Mouse (Mus musculus): ENCODE results near the gene Polr2c.
"Not testable (repeated sequence)": the region's sequence is repeated elsewhere in the genome, so short reads cannot be mapped to it uniquely, and the experiment has no call there.

Gene Polr2c

GRCm38 (mm10) chr8:94857346-94858173, at the start of gene Polr2c:
Gene Polr2c (plus strand): TSS chr8:94857450.
- DNase-seq, result peak; percentile 93

GRCm38 (mm10) chr8:94807506-94807905, 49.7 kb upstream of the Polr2c start:
- no peak for DNase-seq

- no peak for DNase-seq
Measured at GRCm38 (mm10) chr8:94808372-94808771, 48.9 kb upstream of the Polr2c start.

- no peak for DNase-seq
Measured at GRCm38 (mm10) chr8:94810153-94810552, 47.1 kb upstream of the Polr2c start, which contains the start of gene Ccl17. Gene Ccl17 (plus strand): TSS chr8:94810453.

GRCm38 (mm10) chr8:94810855-94811254, 46.4 kb upstream of the Polr2c start:
- DNase-seq, result no peak

- no peak for DNase-seq
Measured at GRCm38 (mm10) chr8:94811654-94812053, 45.6 kb upstream of the Polr2c start.

GRCm38 (mm10) chr8:94812645-94813098, 44.6 kb upstream of the Polr2c start:
- DNase-seq, result peak; percentile 90

- peak; percentile 47 for DNase-seq
Measured at GRCm38 (mm10) chr8:94814556-94814955, 42.7 kb upstream of the Polr2c start.

GRCm38 (mm10) chr8:94817933-94818332, 39.3 kb upstream of the Polr2c start:
- DNase-seq, result no peak

- DNase-seq, result no peak
Measured at GRCm38 (mm10) chr8:94819671-94820179, 37.5 kb upstream of the Polr2c start.

GRCm38 (mm10) chr8:94820553-94820952, 36.7 kb upstream of the Polr2c start:
- DNase-seq, result no peak

GRCm38 (mm10) chr8:94821381-94821780, 35.9 kb upstream of the Polr2c start:
- DNase-seq, result no peak

GRCm38 (mm10) chr8:94822637-94823560, 34.4 kb upstream of the Polr2c start:
- peak; percentile 79 for DNase-seq

GRCm38 (mm10) chr8:94825170-94825569, 32.1 kb upstream of the Polr2c start:
- DNase-seq, result no peak

- DNase-seq, result no peak
Measured at GRCm38 (mm10) chr8:94826210-94826609, 31.0 kb upstream of the Polr2c start.

- DNase-seq, result no peak
Measured at GRCm38 (mm10) chr8:94828284-94828683, 29.0 kb upstream of the Polr2c start.

GRCm38 (mm10) chr8:94833901-94834405, 23.3 kb upstream of the Polr2c start:
- DNase-seq, result not testable (repeated sequence)

GRCm38 (mm10) chr8:94835751-94836150, 21.5 kb upstream of the Polr2c start:
- not testable (repeated sequence) for DNase-seq

- no peak for DNase-seq
Measured at GRCm38 (mm10) chr8:94836456-94837240, 20.6 kb upstream of the Polr2c start.

- DNase-seq, result peak; percentile 96
Measured at GRCm38 (mm10) chr8:94837662-94838574, 19.3 kb upstream of the Polr2c start, which contains the start of the genes Coq9 and Ciapin1. Gene Coq9 (plus strand): TSS chr8:94838321. Gene Ciapin1 (minus strand): TSS chr8:94838358.

- DNase-seq, result peak; percentile 74
Measured at GRCm38 (mm10) chr8:94838600-94838999, 18.6 kb upstream of the Polr2c start.
